Mouse (Mus musculus): ENCODE measurements around the gene Sult2b1. TPM values are rescaled to one million over a fixed set of nuclear protein-coding genes. Genes with fewer than 3 reads are reported as not detected.
A peak's percentile ranks its signal among the peaks of the same experiment; 100 is the strongest.

Gene Sult2b1
- total RNA-seq, 2 experiments from 2014 or later: 11.4 to 13.8 TPM

DNA sequence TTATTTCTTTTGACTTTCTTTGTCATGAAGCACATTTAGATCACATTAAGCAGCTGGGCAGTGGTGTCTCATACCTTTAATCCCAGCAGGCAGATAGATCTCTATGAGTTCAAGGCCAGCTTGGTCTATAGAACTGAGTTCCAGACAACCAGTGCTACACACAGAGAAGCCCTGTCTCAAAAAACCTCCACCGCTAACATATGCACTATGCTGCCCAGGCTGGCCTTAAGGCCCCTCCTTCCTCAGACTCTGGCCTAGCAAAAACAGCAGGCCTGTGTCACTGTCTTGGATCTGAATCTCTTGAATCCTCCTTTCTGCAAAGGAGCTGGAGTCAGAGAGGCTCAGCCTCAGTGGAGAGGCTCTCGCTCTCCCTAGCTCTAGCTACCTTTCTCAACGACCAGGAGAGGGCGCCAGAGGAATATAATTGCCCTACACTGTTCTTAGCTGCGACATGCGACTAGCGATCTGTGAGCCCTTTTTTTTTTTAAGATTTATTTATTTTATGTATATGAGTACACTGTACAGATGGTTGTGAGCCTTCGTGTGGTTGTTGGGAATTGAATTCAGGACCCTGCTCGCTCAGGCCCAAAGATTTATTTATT lies 45.2 kb downstream of the Sult2b1 start:
- intact Hi-C loops (cut with DNase I): loop anchor here (1.0 to 5.0 kb wide), 3 partner anchors 61 to 268 kb away; no protein-coding TSS in a partner anchor
- DNase-seq (ENCODE audit: low spot score in 2 of 2): peak; percentile 63 to 84

DNA sequence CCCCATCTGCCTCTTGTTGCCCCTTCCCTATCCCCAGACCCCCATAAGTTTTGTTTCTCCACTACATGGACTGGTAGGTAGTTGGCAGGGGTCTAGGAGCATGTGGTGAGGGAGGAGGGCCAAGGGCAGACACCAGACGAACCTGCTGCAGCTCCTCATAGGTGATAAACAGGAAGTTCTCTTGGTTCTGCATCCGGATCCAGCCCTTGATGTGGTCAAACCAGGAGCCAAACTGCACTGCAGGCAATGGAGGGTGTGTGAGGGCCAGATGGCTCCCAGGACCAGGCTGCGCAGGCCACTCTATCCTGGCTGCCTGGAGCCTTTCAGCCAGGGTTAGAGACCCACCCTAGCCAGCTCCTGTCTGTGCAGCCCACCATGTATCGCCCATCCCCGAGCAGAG lies 51.0 kb downstream of the Sult2b1 start:
- intact Hi-C loops (cut with DNase I): no loop called here
- no peak for DNase-seq (ENCODE audit: low spot score in 2 of 2)

- DNase-seq (ENCODE audit: low spot score in 2 of 2): no peak
- intact Hi-C loops (cut with DNase I): no loop called here
Observed at GRCm38 (mm10) chr7:45730727-45731431, 53.6 kb downstream of the Sult2b1 start.

DNA sequence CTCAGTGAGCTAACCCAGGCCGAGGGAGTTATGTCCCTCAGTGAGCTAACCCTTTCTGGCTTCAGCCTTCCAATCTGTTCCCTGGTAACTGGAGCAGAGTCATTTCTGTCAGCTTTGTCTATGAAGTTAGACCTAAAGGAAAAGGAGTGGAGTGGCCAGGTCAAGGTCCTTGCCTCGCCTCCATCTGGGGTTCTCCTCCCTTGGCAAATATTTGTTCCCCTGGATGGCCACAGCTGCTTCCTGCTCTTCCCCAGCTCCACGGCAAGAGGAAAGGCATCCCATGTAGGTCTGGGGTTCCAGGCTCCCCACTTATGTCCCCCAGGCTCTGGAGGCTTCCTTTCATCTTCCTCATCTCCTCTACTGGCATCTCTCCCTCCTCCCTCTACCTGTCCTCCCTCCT lies 56.8 kb downstream of the Sult2b1 start:
- no peak for DNase-seq (ENCODE audit: low spot score in 2 of 2)
- intact Hi-C loops (cut with DNase I): no loop called here

- intact Hi-C loops (cut with DNase I): no loop called here
- DNase-seq (ENCODE audit: low spot score in 2 of 2): no peak
Observed at GRCm38 (mm10) chr7:45726419-45726818, 58.0 kb downstream of the Sult2b1 start.

GRCm38 (mm10) chr7:45725713-45726112 lies 58.8 kb downstream of the Sult2b1 start, which contains the start of gene Spaca4:
TSS of gene Spaca4 (minus strand) at chr7:45725813.
- intact Hi-C loops (cut with DNase I): no loop called here
- no peak for DNase-seq (ENCODE audit: low spot score in 2 of 2)

GRCm38 (mm10) chr7:45725151-45725550 lies 59.3 kb downstream of the Sult2b1 start:
- DNase-seq (ENCODE audit: low spot score in 2 of 2): no peak
- intact Hi-C loops (cut with DNase I): no loop called here

- intact Hi-C loops (cut with DNase I): no loop called here
- DNase-seq (ENCODE audit: low spot score in 2 of 2): no peak
Observed at GRCm38 (mm10) chr7:45723781-45724180, 60.7 kb downstream of the Sult2b1 start.

DNA sequence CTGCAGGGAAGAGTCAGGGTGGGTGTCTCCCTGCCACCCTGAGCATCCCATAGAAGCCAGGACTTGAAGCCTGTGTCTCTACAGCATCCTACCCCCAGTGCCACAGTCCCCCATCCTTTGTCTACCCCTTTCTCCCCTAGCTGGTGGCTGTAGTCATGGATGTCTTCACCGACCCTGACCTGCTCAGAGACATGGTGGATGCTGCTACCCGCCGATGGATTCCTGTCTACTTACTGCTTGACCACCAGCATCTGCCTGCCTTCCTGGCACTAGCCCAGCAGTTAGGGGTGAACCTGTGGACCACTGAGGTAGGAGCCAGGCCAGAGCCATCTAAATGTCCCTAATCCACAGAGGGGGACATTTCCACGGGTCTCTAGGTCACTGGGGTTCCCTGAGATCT lies 61.2 kb downstream of the Sult2b1 start:
- no peak for DNase-seq (ENCODE audit: low spot score in 2 of 2)
- intact Hi-C loops (cut with DNase I): no loop called here

DNA sequence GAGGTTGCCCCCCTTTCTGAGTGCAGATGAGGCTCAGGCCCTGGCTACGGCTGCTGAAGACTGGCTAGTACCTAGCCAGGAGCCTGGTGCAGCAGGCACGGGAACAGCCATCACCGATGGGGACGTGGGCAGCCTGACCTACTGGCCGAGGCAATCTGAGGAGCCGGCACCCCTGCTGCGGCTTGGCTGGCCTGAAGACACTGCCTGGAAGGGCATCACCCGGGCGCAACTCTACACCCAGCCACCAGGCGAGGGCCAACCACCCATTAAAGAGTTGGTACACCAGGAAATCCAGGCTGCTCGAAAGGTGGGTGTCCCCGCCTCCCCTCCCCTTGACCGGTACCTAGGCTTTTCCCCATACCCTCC lies 62.1 kb downstream of the Sult2b1 start:
- intact Hi-C loops (cut with DNase I): no loop called here
- no peak for DNase-seq (ENCODE audit: low spot score in 2 of 2)

DNA sequence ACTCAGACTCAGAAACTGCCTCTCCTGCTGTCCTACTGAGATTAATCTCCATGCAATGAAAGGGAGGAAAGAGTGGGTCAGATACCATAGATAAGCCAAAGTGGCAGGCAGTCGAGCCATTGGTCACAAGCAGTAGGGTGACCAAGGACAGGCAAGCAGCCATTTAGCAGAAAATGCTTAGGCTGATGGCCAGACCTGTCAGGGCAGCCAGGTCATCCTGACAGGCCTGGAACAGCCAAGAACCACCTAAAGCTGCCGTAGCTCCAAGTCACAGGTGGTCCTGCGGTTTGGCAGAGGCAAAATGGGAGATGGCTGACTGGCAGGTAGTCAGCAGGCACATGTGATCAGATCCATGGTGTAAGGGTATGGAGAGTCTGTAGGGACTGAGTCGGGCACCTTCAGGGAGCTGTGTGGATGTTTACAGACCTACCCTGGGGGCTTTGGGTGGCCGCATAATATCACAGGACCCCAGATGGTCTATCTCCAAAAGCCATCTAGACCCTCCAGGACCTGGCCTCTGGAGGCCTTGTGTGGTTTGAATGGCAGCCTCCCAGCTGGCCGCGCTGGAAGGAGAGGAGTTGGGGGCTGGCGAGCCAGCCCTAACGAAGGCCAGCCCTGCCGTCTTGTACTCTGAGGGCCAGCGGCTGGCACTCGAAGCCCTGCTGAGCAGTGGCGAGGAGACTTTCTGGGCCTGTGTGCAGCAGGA lies 62.7 kb downstream of the Sult2b1 start:
- intact Hi-C loops (cut with DNase I): no loop called here

DNA sequence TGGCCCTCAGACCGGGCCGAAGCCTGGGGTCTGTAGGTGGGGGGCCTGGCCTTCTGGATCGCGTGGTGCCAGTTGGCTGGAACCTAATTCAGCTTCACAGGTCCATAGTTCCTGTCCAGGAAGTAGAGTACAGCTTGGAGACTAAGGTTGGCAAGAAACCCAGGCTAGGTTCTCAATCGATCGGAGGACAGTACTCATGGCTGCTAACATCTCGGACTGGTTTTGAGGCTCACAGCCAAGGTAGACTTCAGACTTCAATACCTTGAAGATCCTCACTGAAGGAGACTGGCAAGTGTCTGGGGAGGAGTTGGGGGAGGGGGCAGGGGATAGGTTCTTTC lies 63.3 kb downstream of the Sult2b1 start:
- DNase-seq (ENCODE audit: low spot score in 2 of 2): no peak
- intact Hi-C loops (cut with DNase I): no loop called here

More for the DNA sequence above, 62.7 kb downstream of the Sult2b1 start:
- no peak for DNase-seq (ENCODE audit: low spot score in 2 of 2)

DNA sequence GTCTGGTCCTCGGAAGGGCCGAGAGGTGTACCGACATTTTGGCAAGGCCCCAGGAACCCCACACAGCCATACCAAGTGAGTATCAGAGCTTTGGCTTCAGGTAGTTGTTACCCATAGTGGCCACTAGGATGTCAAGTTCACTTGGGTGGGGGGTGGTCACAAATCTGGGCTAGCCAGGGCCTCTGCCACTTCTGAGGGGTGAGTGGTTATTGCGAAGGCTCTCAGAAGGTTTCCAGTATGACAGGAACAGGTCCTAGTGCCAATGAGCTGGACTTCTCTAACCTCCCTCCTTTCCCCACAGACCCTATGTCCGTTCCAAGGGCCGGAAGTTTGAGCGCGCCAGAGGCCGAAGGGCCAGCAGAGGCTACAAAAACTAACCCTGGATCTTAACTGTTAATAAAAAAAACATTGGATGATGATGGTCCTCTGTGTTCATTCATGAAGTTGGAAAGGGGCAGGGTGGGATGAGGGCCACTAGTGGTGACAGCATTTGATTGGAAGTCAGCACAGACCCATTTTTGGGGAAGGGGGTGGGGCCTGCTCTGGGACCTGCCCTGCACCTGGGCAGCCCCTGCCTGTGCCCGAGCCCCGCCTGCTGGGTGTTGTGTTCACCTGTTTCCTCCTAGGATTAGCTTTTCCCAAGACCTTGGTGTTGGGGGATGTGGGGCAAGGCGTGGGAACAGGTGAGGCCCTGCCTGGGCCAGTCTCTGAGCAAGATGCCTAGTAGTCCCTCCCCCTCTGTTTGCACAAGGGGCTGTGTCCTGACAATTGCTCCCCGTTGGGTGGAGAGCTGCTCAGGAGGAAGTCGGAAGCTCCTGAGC lies 63.8 kb downstream of the Sult2b1 start, which contains the start of gene Fam83e:
Gene Fam83e (plus strand): TSS at position 800 of the 821 bp plus-strand sequence.
- intact Hi-C loops (cut with DNase I): no loop called here
- no peak for DNase-seq (ENCODE audit: low spot score in 2 of 2)

DNA sequence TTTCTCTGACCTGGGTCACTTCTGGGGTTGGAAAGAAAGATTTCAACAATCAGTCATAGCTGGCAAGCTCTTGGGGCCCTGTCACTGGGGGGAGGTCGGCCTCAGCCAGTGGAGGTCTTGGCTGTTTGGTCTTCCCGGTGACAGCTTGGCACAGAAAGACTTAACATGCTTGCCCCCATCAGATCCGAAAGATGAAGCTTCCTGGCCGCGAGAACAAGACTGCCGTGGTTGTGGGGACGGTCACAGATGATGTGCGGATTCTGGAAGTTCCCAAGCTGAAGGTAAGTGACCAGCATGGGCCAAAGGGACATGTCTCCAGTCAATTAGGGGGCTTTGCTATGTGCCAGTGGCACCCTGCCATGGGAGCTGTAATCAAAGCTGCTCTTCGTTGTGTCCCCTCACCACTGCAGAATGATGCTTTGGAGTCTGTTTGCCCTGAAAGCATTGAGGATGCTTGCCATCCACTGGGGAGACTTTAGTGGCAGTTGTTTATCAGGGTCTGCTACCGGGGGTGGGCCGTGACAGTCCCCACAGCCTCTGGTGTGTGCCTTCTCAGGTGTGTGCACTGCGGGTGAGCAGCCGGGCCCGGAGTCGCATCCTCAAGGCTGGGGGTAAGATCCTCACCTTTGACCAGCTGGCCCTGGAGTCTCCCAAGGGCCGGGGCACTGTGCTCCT lies 64.6 kb downstream of the Sult2b1 start:
- no peak for DNase-seq (ENCODE audit: low spot score in 2 of 2)
- intact Hi-C loops (cut with DNase I): no loop called here

GRCm38 (mm10) chr7:45719180-45719579 lies 65.3 kb downstream of the Sult2b1 start:
- intact Hi-C loops (cut with DNase I): no loop called here
- no peak for DNase-seq (ENCODE audit: low spot score in 2 of 2)

DNA sequence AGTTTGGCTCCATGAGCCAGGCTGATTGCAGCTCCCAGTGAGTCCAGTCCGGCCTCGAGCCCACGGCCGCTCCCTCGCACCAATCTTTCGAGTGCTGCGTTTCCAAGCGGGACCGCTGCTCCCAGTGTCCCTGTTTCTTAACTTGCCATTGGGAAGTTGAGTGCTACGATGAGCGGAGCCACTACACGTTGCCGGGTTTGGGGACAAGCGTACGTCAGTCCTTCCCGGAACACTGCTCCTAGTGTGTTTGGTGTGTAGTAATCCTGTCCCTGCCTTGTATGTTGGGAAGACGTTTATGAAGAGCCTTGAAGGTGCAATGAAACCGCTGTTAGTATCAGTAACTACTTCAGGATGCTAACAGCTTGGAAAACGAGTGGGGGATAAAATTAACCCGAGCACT lies 66.1 kb downstream of the Sult2b1 start:
- intact Hi-C loops (cut with DNase I): no loop called here
- no peak for DNase-seq (ENCODE audit: low spot score in 2 of 2)

DNA sequence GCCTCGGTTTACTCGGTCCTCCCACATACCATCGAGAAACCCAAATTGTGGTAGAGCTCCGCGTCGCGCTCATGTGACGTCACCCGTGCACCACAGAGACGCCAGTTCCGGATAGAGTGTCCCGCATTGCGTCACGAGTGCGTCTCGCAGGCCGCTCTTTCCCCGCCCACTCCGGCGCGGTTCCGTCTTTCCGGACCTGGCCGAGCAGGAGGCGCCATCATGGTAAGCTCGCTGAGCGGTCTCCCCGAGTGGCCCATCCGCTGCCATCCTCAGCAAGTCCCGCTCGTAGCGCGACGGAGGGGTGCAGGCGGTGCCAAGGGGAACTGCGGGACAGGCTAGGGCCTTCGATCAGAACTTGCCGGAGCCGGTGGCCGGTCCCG lies 66.6 kb downstream of the Sult2b1 start, which contains the start of gene Sphk2:
Gene Sphk2 (minus strand): TSS at position 85 of the 380 bp plus-strand sequence.
- intact Hi-C loops (cut with DNase I): no loop called here
- DNase-seq (ENCODE audit: low spot score in 2 of 2): peak; percentile 98 to 100

GRCm38 (mm10) chr7:45716952-45717917 lies 67.2 kb downstream of the Sult2b1 start:
- intact Hi-C loops (cut with DNase I): no loop called here

More at GRCm38 (mm10) chr7:45716952-45717917, 67.2 kb downstream of the Sult2b1 start:
- DNase-seq (ENCODE audit: low spot score in 2 of 2): no peak
